Mouse (Mus musculus): ENCODE measurements around the gene Sars2.

- TF ChIP-seq CTCF (IDR thresholded peaks at IDR 0.05; ENCODE audit: low read depth, low read length) (no peak), POLR2A (IDR thresholded peaks at IDR 0.05; ENCODE audit: insufficient read depth, low read length) (no peak), EP300 (IDR thresholded peaks at IDR 0.05; ENCODE audit: insufficient read depth, low read depth, low read length) (no peak)
Observed at GRCm38 (mm10) chr7:28717726-28718125, 24.1 kb upstream of the Sars2 start.
